Mouse (Mus musculus) ES-Bruce4 (cell line): ENCODE data around the gene Cd40. TPM values are rescaled to one million over a fixed set of nuclear protein-coding genes. Genes with fewer than 3 reads are reported as not detected.

ENCODE experiments used
- H3K27ac ChIP-seq: 2 replicates; pipeline ENCODE4 v1.5.1; 2012; ENCODE audit warnings: low read length, inconsistent platforms; ENCODE audit not compliant: insufficient read depth
- H3K27me3 ChIP-seq: 2 replicates; pipeline ENCODE4 v1.6.1; 2012; ENCODE audit warnings: mild to moderate bottlenecking, low read length, inconsistent platforms; ENCODE audit not compliant: control insufficient read depth, poor library complexity, insufficient read depth, severe bottlenecking
- H3K36me3 ChIP-seq: 2 replicates; pipeline ENCODE4 v1.6.1; 2012; ENCODE audit warnings: inconsistent platforms, mild to moderate bottlenecking, low read length, moderate library complexity; ENCODE audit not compliant: control insufficient read depth, poor library complexity, insufficient read depth, severe bottlenecking
- H3K4me1 ChIP-seq: one replicate; pipeline ENCODE4 v1.8.1; 2011; ENCODE audit warnings: low read length; ENCODE audit not compliant: control insufficient read depth, insufficient read depth
- H3K4me3 ChIP-seq: 2 replicates; pipeline ENCODE4 v1.5.1; 2011; ENCODE audit warnings: low read depth, mild to moderate bottlenecking, low read length
- H3K9ac ChIP-seq: 2 replicates; pipeline ENCODE4 v1.6.1; 2012; ENCODE audit warnings: low read depth, mild to moderate bottlenecking, inconsistent platforms; ENCODE audit not compliant: poor library complexity, severe bottlenecking
- H3K9me3 ChIP-seq: replicated peaks from 2 replicates; pipeline ENCODE4 v1.6.1; 2012; ENCODE audit warnings: mild to moderate bottlenecking, low read length, inconsistent platforms; ENCODE audit not compliant: control insufficient read depth, poor library complexity, insufficient read depth, severe bottlenecking
- CTCF ChIP-seq: IDR thresholded peaks from one replicate; pipeline ENCODE4 v1.8.1; 2011; ENCODE audit warnings: low read depth, low read length
- EP300 ChIP-seq: IDR thresholded peaks from 2 replicates; pipeline ENCODE4 v1.6.1; 2011; ENCODE audit warnings: low read depth, low read length; ENCODE audit not compliant: insufficient read depth
- POLR2A ChIP-seq: IDR thresholded peaks from one replicate; pipeline ENCODE4 v1.8.1; 2011; ENCODE audit warnings: low read length; ENCODE audit not compliant: insufficient read depth
- polyA plus RNA-seq: library from polyadenylated mRNA; stranded (reverse); fragments of >200 nt; gene quantifications from 2 replicates; pipeline ENCODE4 v1.2.4, GENCODE M21; 2011; ENCODE audit warnings: low read depth; ENCODE audit not compliant: missing spikeins, insufficient read depth, insufficient read length

Cd40 gene
- polyA plus RNA-seq = 5.3 and 5.8 TPM in 2 replicates

DNA sequence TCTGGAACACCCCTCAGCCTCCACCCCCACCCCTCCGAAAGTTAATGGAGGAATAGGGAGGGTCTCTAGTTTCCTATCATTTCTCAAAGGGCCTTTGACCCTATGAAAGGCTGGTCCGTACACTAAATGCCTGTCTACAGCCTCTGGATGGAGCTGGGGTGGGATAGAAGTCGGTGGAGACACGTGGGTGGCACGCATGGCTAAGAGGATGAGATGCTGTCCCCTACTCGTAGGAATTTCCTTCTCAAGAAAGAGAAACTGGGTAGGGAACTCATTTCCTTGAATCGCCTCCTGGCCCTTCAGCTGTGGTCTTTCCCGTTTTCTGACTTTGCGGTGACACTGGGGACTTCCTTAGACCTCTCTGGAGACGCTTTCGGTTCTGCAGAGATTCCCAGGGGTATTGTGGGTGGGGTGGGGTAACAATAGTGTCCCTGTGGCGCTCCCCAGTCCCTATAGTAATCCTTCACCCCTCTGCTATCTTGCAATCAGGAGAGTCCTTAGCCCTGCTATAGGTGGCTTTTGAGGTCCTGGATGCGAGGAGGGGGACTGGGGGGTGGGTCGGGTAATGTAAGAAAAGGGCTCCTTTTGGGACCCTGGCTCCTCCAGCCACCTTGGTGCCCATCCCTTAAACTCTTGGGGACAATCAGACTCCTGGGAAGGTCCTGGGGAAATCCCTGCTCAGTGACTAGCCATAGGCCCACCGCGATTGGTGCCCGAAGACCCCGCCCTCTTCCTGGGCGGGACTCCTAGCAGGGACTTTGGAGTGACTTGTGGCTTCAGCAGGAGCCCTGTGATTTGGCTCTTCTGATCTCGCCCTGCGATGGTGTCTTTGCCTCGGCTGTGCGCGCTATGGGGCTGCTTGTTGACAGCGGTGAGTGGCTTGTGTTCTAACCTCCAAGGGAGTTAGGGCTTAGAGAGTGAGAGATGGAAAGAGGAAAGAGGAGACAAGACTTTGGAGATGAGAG is at the start of gene Cd40:
Gene Cd40 (plus strand): TSS at position 740 of the 965 bp plus-strand sequence.
- Histone ChIP-seq H3K27me3 (no peaks in the 10 kb centered on the region), H3K4me1 (no peaks in the 10 kb centered on the region), H3K36me3 (no peaks in the 10 kb centered on the region), H3K9me3 (no peaks in the 10 kb centered on the region), H3K9ac (no peak within 1 kb of the TSS), H3K27ac (no peak within 1 kb of the TSS), H3K4me3 (peak within 1 kb of the TSS; percentile 58)
- TF ChIP-seq EP300 (no peak), POLR2A (no peak)

GRCm38 (mm10) chr2:165006813-165007212 is 48.6 kb upstream of the Cd40 start:
- Histone ChIP-seq H3K4me3 (no peak overlapping the region), H3K36me3 (peaks cover 39% of the 10 kb centered on the region)

DNA sequence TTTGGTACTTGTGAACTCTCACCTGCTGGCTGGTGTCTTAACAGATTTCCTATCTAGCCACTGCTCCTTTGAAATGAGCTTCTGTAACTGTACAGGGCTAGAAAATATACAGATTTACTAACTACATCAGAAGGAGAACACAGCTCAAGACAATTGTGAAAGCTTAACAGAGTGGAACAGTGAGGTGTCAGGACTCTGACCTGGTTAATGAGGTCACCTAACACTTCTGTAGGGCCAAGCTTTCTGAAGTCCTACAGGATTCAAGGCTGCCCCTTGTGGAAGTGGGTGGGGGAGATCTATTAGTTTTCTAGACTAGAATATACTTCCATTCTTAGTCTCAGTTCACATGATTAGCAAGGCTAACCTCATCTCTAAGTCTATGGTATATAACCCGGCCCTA is 47.4 kb upstream of the Cd40 start:
- Histone ChIP-seq H3K9me3 (no peaks in the 10 kb centered on the region), H3K4me1 (no peaks in the 10 kb centered on the region), H3K4me3 (no peak overlapping the region), H3K27ac (no peak overlapping the region), H3K9ac (no peak overlapping the region), H3K36me3 (peaks cover 41% of the 10 kb centered on the region), H3K27me3 (no peaks in the 10 kb centered on the region)
- TF ChIP-seq POLR2A (no peak), EP300 (no peak), CTCF (no peak)

More at GRCm38 (mm10) chr2:165006813-165007212, 48.6 kb upstream of the Cd40 start:
- Histone ChIP-seq H3K27ac (no peak overlapping the region), H3K27me3 (no peaks in the 10 kb centered on the region), H3K9me3 (no peaks in the 10 kb centered on the region), H3K9ac (no peak overlapping the region), H3K4me1 (no peaks in the 10 kb centered on the region)
- TF ChIP-seq EP300 (no peak), CTCF (no peak), POLR2A (no peak)

- no peak overlapping the region for H3K27ac ChIP-seq
These were observed 46.3 kb upstream of the Cd40 start for GRCm38 (mm10) chr2:165009161-165009560.

GRCm38 (mm10) chr2:165009581-165009980 is 45.8 kb upstream of the Cd40 start:
- no peaks in the 10 kb centered on the region for H3K27me3 ChIP-seq
- no peak overlapping the region for H3K4me3 ChIP-seq
- H3K27ac ChIP-seq = no peak overlapping the region
- no peak overlapping the region for H3K9ac ChIP-seq
- no peaks in the 10 kb centered on the region for H3K9me3 ChIP-seq
- H3K4me1 ChIP-seq = no peaks in the 10 kb centered on the region
- peaks cover 41% of the 10 kb centered on the region for H3K36me3 ChIP-seq
- TF ChIP-seq CTCF = no peak
- no peak for TF ChIP-seq EP300
- no peak for TF ChIP-seq POLR2A

More at GRCm38 (mm10) chr2:165009161-165009560, 46.3 kb upstream of the Cd40 start:
- H3K36me3 ChIP-seq = peaks cover 41% of the 10 kb centered on the region
- no peak overlapping the region for H3K4me3 ChIP-seq
- no peaks in the 10 kb centered on the region for H3K9me3 ChIP-seq
- H3K4me1 ChIP-seq = no peaks in the 10 kb centered on the region
- no peak overlapping the region for H3K9ac ChIP-seq
- no peak for TF ChIP-seq CTCF
- TF ChIP-seq EP300 = no peak
- TF ChIP-seq POLR2A = no peak
- no peaks in the 10 kb centered on the region for H3K27me3 ChIP-seq

DNA sequence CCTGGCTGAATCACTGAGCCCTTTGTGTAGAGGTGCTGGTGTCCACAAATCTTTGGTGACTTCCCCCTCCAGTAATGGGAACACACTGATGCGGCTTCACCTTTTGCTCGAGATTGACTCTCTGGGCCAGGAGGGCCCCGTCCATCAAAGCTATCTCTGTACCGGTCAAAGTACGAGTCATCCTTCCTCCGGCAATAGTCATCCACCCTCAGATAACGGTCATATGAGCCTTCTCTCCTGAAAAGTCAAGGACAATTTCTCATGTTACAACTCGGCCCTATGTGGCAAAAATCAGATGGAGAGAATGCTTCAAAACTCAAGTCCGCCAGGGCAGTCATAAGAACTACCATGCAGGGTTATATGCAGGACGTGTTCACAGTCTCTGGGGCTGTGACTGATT is 45.1 kb upstream of the Cd40 start:
- H3K27ac ChIP-seq = no peak overlapping the region
- H3K4me1 ChIP-seq = no peaks in the 10 kb centered on the region
- TF ChIP-seq CTCF = no peak
- no peak for TF ChIP-seq POLR2A
- TF ChIP-seq EP300 = no peak
- no peaks in the 10 kb centered on the region for H3K9me3 ChIP-seq
- no peak overlapping the region for H3K9ac ChIP-seq
- peaks cover 41% of the 10 kb centered on the region for H3K36me3 ChIP-seq
- no peak overlapping the region for H3K4me3 ChIP-seq
- H3K27me3 ChIP-seq = no peaks in the 10 kb centered on the region
